Mouse (Mus musculus) embryonic fibroblast, embryonic 13.5 days (primary cell): ENCODE results near the gene 4930467E23Rik.
"Not testable (repeated sequence)": the region's sequence is repeated elsewhere in the genome, so short reads cannot be mapped to it uniquely, and the experiment has no call there.

ENCODE experiments used
- CTCF ChIP-seq: IDR thresholded peaks from 2 replicates; pipeline ENCODE4 v1.5.1; 2011; ENCODE audit warnings: mild to moderate bottlenecking, control low read depth, low read length, moderate library complexity, borderline replicate concordance; ENCODE audit not compliant: insufficient read depth
- POLR2A ChIP-seq: IDR thresholded peaks from 2 replicates; pipeline ENCODE4 v1.6.1; 2011; ENCODE audit warnings: low read depth, mild to moderate bottlenecking, control low read depth, low read length, moderate library complexity

DNA sequence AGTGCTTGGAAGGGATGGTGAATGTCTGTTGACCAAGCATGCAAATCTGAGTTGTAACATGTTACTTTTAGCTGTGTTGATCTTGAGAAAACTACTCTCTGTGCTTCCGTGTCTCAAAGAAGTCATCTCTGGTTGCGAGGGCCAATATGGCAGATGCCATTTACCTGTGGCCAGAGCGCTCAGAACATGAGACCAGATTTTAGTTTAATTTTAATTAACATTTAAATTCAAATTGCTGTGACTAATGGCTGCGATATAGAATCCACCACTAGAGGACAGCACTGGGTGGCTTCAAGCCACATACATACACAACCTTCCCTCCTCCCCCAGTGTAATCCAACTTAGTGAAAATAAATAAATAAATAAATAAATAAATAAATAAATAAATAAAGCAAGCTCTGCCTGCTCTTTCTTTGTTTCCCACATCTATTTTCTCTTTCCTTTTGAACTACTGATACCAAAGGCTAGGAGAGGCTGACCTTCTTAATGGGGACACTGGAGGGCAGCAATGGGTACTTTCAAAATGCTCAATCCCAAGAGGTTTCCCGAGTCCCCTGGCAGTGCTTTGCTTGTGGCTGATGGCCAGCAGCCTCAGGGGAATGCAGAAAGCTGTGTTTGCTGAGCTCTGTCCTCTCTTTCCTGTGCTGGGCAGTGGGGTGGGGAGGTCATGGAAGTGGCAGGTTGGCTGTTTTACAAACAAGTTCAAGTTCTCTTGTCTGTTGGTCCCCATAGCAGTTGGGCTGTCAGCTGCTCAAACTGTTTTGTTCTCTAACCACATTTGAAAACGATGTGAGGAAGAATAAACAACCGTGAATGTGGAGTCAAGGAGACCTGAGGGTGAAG is 22.2 kb upstream of the 4930467E23Rik start:
- TF ChIP-seq CTCF, POLR2A: not testable (repeated sequence)
